Mouse (Mus musculus) hindbrain, embryonic 11.5 days (tissue): ENCODE results near the gene Ttc16. TPM values are rescaled to one million over a fixed set of nuclear protein-coding genes. Genes with fewer than 3 reads are reported as not detected.

Experiments used
- ATAC-seq: fragments of 200-750 bp; cut with Nextera tagmentation; 2 replicates; pipeline ENCODE4 v1.8.0; 2017; ENCODE audit warnings: mild to moderate bottlenecking, moderate TSS enrichment, moderate library complexity; ENCODE audit not compliant: low FRiP score
- DNase-seq: peaks from one replicate; pipeline ENCODE4 v3.0.0-alpha.2; 2015; ENCODE audit warnings: low spot score
- H3K27ac ChIP-seq: fragments of 300-500 bp; sonication (generic); 2 replicates; pipeline ENCODE4 v1.5.1; 2014; ENCODE audit warnings: mild to moderate bottlenecking, low read depth, low read length
- H3K27me3 ChIP-seq: fragments of 300-500 bp; sonication (generic); 2 replicates; pipeline ENCODE4 v1.6.1; 2014; ENCODE audit warnings: mild to moderate bottlenecking, low read length, moderate library complexity, mixed read lengths; ENCODE audit not compliant: control insufficient read depth, insufficient read depth
- H3K36me3 ChIP-seq: fragments of 300-500 bp; sonication (generic); 2 replicates; pipeline ENCODE4 v1.6.1; 2014; ENCODE audit warnings: mild to moderate bottlenecking, low read length, moderate library complexity, mixed read lengths; ENCODE audit not compliant: control insufficient read depth, insufficient read depth
- H3K4me1 ChIP-seq: fragments of 300-500 bp; sonication (generic); replicated peaks from 2 replicates; pipeline ENCODE4 v1.6.1; 2014; ENCODE audit warnings: low read length, mixed read lengths; ENCODE audit not compliant: control insufficient read depth, insufficient read depth
- H3K4me2 ChIP-seq: fragments of 300-500 bp; sonication (generic); replicated peaks from 2 replicates; pipeline ENCODE4 v1.6.1; 2014; ENCODE audit warnings: mild to moderate bottlenecking, low read depth, low read length
- H3K4me3 ChIP-seq: fragments of 300-500 bp; sonication (generic); 2 replicates; pipeline ENCODE4 v1.5.1; 2014; ENCODE audit warnings: low read depth, low read length
- H3K9ac ChIP-seq: fragments of 300-500 bp; sonication (generic); 2 replicates; pipeline ENCODE4 v1.6.1; 2014; ENCODE audit warnings: low read depth, low read length
- H3K9me3 ChIP-seq: fragments of 300-500 bp; sonication (generic); 2 replicates; pipeline ENCODE4 v1.6.1; 2016; ENCODE audit warnings: low read length; ENCODE audit not compliant: control insufficient read depth
- WGBS: fragments of 180-500 bp; shearing (Covaris S2); extraction: QIAGEN DNeasy Blood & Tissue Kit; methylation state at CpG from one replicate; pipeline ENCODE4 v1.1.7; 2014; 5-methylcytosine and 5-hydroxymethylcytosine counted together
- polyA plus RNA-seq: library from polyadenylated mRNA; unstranded; fragments of >200 nt; fragmentation: Nextera tagmentation; extraction: Ambion mirVana; gene quantifications from 2 replicates; pipeline ENCODE4 v1.2.1, GENCODE M21; 2014

Gene Ttc16
- polyA plus RNA-seq, 1 experiment from 2014 or later: 0.34 TPM

DNA sequence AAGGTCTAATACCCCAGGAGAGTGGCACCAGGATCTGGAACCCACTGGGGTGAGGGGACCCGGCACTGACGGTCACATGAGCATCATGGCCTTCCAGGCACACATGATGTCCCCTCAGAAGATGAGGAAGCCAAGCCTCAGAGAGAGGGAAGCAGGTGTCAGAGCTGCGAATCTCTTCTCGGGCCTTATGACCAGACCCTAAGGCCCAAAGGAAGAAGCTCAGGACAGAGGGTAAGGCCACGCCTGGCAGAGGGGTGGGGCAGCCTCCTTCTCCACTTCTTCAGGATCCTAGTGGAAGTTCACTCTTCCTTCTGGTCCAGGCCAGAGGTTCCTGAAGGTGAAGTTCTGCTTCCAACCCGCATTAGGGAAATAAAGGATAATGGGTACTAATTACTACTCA is 42.7 kb downstream of the Ttc16 start:
- Histone ChIP-seq H3K27me3 (no peaks in the 10 kb centered on the region), H3K27ac (no peak overlapping the region), H3K9ac (no peak overlapping the region), H3K9me3 (no peaks in the 10 kb centered on the region), H3K4me2 (no peak overlapping the region), H3K4me3 (no peak overlapping the region), H3K4me1 (peaks cover 2% of the 10 kb centered on the region; the same call in 1 of the 2 replicates), H3K36me3 (no peaks in the 10 kb centered on the region)
- DNase-seq (no peak), ATAC-seq (no peak)
- WGBS: 83% methylated on average over 6 of the region's 6 CpGs

DNA sequence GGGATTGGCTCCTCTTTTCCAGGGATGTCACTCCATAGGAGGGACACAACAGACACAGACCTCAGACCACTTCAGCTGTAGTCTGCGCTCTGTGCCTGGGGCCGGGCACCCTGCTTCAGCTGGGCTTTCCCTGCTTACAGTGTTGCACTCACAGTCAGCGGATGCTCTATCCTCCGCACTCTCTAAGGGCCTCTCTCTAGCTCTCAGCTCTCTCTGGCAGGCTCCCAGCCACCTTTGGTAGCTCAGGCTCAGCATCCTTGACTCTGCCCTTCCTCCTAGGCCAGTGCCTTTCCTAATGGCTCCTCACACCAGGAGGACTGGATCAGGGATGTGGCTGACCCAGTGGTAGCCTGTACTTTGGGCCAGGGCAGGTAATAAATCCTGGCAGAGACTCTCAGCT is 43.5 kb downstream of the Ttc16 start:
- DNase-seq (no peak), ATAC-seq (no peak)
- Histone ChIP-seq H3K27me3 (no peaks in the 10 kb centered on the region), H3K4me1 (peaks cover 2% of the 10 kb centered on the region; the same call in 1 of the 2 replicates), H3K36me3 (no peaks in the 10 kb centered on the region), H3K9me3 (no peaks in the 10 kb centered on the region), H3K4me2 (no peak overlapping the region), H3K4me3 (no peak overlapping the region), H3K9ac (no peak overlapping the region), H3K27ac (no peak overlapping the region)
- WGBS: 76% methylated on average over 4 of the region's 4 CpGs

DNA sequence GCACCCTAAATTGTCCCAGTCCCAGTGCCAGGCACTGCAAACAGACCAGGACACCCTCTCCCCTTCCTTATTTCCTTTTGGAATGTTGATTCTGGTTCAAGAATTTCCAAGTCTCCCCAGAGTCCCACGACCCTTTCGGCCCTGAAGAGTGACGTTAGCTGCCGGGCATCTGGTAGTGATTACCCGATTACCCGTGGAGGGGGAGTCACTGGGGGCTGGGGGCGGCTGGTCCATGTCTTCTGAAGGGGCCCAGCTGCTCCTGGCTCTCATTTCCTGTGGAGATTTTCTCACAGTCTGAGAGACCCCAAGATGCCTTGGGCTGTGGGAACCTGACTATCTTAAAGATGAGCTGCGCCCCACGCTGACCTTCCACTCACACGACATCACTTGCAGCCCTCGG is 44.6 kb downstream of the Ttc16 start:
- no peak for ATAC-seq
- H3K36me3 ChIP-seq: no peaks in the 10 kb centered on the region

DNA sequence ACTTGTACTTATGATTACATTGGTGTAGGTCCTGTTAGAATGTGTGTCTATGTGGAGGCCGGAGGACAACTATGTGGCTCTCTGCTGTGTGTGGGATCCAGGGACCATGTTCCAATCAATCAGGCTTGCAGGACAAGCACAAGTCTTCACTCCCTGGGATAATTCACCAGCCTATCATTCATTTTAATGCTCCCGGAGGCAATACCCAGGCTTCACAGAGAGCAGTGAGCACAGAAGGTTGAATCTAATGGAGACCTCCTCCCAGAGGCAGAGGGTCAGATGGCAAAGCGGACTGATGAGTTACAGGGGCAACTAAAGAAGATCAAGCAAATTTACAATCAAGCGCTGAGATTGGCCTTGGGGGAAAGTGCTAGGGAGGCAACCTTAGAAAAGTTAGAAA is 45.9 kb downstream of the Ttc16 start:
- ATAC-seq: no peak
- WGBS: 69% methylated on average over 4 of the region's 4 CpGs

More for the DNA sequence above, 44.6 kb downstream of the Ttc16 start:
- no peak overlapping the region for H3K4me3 ChIP-seq
- no peak overlapping the region for H3K9ac ChIP-seq
- 42% methylated on average over 11 of the region's 11 CpGs for WGBS
- no peak overlapping the region for H3K4me2 ChIP-seq
- H3K27me3 ChIP-seq: no peaks in the 10 kb centered on the region
- H3K4me1 ChIP-seq: peaks cover 2% of the 10 kb centered on the region; the same call in 1 of the 2 replicates
- no peaks in the 10 kb centered on the region for H3K9me3 ChIP-seq
- no peak overlapping the region for H3K27ac ChIP-seq
- peak; percentile 44 for DNase-seq

DNA sequence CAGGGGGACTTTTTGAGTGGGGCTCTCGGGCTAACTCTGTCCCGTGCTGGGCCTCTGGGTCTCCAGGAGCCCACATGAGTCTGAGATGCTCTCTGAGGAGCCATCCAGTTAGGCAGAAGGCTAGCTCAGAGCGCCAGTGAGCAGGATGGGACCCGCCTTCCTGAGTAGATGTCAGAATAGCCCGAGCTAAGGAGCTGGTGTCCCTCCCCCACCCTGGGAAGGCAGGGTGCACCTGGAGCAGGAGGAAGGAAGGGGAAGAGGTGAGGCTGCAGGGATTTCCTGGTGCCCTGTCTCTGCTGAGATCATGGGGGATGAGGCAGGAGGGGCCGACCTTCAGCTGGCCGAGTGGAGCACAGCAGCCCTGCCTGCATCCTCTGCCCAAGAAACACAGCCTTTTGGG is 47.0 kb downstream of the Ttc16 start:
- 0 out of 2 replicates have a peak, but pooled peaks cover 2% of the 10 kb centered on the region for H3K4me1 ChIP-seq
- no peak overlapping the region for H3K4me2 ChIP-seq
- H3K27ac ChIP-seq: no peak overlapping the region
- H3K9me3 ChIP-seq: no peaks in the 10 kb centered on the region
- WGBS: 49% methylated on average over 7 of the region's 7 CpGs
- no peak overlapping the region for H3K4me3 ChIP-seq
- DNase-seq (no peak), ATAC-seq (no peak)
- H3K36me3 ChIP-seq: no peaks in the 10 kb centered on the region
- H3K9ac ChIP-seq: no peak overlapping the region
- H3K27me3 ChIP-seq: no peaks in the 10 kb centered on the region

More for the DNA sequence above, 45.9 kb downstream of the Ttc16 start:
- Histone ChIP-seq H3K9me3 (no peaks in the 10 kb centered on the region), H3K27me3 (no peaks in the 10 kb centered on the region), H3K36me3 (no peaks in the 10 kb centered on the region), H3K4me3 (no peak overlapping the region), H3K4me1 (peaks cover 2% of the 10 kb centered on the region; the same call in 1 of the 2 replicates), H3K4me2 (no peak overlapping the region), H3K9ac (no peak overlapping the region), H3K27ac (no peak overlapping the region)
- no peak for DNase-seq

DNA sequence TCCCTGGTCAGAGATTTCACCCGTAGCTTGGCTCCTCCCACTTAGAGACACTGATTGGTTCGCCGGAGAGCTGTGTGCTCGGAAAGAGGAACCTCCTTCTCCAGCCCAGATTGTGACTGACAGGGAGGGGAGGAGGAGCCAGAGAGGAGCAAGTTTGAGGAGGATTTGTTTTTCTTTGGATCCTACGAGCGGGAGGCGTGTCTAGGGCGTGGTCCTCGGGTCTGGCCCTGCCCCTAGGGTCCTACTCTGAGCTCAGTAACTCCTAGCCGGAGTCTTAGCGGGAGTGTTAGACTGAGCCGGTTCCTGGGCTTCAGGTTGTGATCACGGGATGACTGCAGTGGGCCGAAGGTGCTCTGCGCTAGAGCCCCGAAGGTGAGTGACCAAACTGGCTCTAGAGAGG is 48.0 kb downstream of the Ttc16 start:
- peak overlapping the region; percentile 27 for H3K4me3 ChIP-seq
- peak; percentile 94 for ATAC-seq
- 0 out of 2 replicates have a peak, but pooled peaks cover 2% of the 10 kb centered on the region for H3K4me1 ChIP-seq
- peak; percentile 94 for DNase-seq
- H3K27me3 ChIP-seq: no peaks in the 10 kb centered on the region
- no peaks in the 10 kb centered on the region for H3K36me3 ChIP-seq
- 0 out of 2 replicates have a peak overlapping the region, but pooled peaks have one; percentile 29 for H3K9ac ChIP-seq
- H3K27ac ChIP-seq: no peak overlapping the region
- H3K9me3 ChIP-seq: no peaks in the 10 kb centered on the region
- peak overlapping the region; percentile 32 for H3K4me2 ChIP-seq
- 1% methylated on average over 16 of the region's 16 CpGs for WGBS

DNA sequence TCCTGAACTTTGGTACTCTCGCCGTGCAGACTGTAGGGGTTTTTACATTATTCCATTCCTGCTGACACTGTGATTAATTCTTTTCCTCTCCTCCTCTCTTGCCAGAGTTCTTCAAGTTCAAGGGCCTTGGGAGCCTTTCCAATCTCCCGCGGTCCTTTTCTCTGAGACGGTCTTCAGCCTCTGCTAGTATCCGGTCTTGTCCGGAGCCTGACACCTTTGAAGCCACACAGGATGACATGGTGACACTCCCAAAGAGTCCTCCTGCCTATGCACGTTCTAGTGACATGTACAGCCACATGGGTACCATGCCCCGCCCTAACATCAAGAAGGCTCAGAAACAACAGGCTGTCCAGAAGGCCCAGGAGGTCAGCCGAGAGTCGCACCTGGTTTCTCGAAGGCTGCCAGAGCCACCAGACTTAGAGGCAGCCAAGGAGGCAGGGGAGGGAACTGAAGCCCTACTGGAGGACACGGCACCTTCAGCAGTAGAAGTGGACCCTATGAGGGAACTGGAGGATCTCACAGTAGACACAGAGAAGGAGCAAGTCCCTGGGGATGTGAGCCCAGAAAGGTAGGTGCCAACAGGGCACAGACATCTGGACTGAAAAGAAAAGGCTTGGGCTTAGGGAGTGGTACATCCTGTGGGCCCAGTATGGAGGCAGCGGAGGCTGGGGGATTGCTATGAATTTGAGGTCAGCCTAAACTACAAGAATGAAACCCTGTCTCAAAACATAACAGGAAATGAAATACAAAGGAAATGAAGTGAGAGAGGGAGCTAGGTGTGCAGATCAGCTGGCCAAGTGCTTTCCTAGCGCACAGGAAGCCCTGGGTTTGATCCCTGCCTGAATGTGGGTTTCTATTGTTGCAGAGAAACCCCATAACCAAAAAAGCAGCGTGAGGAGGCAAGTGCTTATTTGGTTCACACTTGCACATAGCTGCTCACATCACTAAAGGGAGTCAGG is 50.3 kb downstream of the Ttc16 start:
- ATAC-seq (no peak), DNase-seq (no peak)
- H3K4me3 ChIP-seq: no peak overlapping the region
- H3K4me1 ChIP-seq: no peaks in the 10 kb centered on the region
- no peak overlapping the region for H3K9ac ChIP-seq
- H3K27me3 ChIP-seq: no peaks in the 10 kb centered on the region
- 83% methylated on average over 16 of the region's 16 CpGs for WGBS
- H3K36me3 ChIP-seq: no peaks in the 10 kb centered on the region
- no peaks in the 10 kb centered on the region for H3K9me3 ChIP-seq
- H3K27ac ChIP-seq: no peak overlapping the region
- no peak overlapping the region for H3K4me2 ChIP-seq

DNA sequence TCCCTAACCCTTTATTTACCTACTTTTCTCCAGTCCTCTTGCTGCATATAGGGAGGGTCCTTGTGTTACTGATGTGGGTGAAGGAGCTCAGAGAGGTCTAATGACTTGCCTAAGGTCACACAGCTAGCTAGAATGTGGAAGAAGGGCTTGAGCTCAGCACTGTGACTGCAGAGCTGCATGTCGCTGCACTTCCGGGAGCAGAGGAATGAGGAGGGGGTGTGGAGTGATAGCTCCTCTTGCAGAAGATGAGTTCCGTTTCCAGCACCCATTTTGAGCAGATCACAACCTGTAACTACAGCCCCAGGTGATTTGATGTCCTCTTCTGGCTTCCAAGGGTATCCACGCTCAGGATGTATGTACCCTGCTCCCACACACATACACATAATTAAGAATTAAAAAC is 51.3 kb downstream of the Ttc16 start:
- Histone ChIP-seq H3K9ac (no peak overlapping the region), H3K4me1 (no peaks in the 10 kb centered on the region), H3K27me3 (no peaks in the 10 kb centered on the region), H3K4me3 (no peak overlapping the region), H3K36me3 (no peaks in the 10 kb centered on the region), H3K4me2 (no peak overlapping the region), H3K27ac (no peak overlapping the region), H3K9me3 (no peaks in the 10 kb centered on the region)
- DNase-seq (no peak), ATAC-seq (no peak)
- WGBS: 88% methylated on average over 4 of the region's 4 CpGs

DNA sequence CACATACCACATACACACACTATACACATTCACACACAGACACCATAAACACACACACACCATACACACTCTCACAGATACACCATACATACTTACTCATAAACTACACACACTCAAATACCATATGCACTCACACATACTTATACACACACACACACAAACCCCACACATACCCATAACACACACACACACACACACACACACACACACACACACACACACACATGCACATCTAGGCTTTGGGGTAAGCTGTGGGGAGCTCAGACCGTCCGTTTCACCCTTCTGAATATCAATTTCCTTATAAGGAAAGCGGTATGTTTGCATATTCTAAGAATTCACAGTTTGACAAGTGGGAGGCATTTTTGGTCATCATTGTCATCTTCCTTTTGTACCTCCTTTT is 52.9 kb downstream of the Ttc16 start:
- ATAC-seq: no peak
- Histone ChIP-seq H3K9me3 (no peaks in the 10 kb centered on the region), H3K27ac (no peak overlapping the region), H3K4me3 (no peak overlapping the region), H3K9ac (no peak overlapping the region), H3K27me3 (no peaks in the 10 kb centered on the region), H3K4me1 (no peaks in the 10 kb centered on the region), H3K4me2 (no peak overlapping the region), H3K36me3 (no peaks in the 10 kb centered on the region)
- 86% methylated on average over 3 of the region's 3 CpGs for WGBS
- no peak for DNase-seq
